Mouse (Mus musculus) neural tube, embryonic 15.5 days (tissue): Measurements from ENCODE around the gene Wrnip1. TPM values are rescaled to one million over a fixed set of nuclear protein-coding genes. Genes with fewer than 3 reads are reported as not detected.

Experiments
- ATAC-seq: fragments of 200-750 bp; cut with Nextera tagmentation; 2 replicates; pipeline ENCODE4 v1.8.0; 2017; ENCODE audit warnings: mild to moderate bottlenecking, moderate TSS enrichment, moderate library complexity; ENCODE audit not compliant: low FRiP score
- H3K27ac ChIP-seq: fragments of 300-500 bp; sonication (generic); replicated peaks from 2 replicates; pipeline ENCODE4 v1.5.1; 2015; ENCODE audit warnings: mild to moderate bottlenecking, inconsistent platforms
- H3K27me3 ChIP-seq: fragments of 300-500 bp; sonication (generic); replicated peaks from 2 replicates; pipeline ENCODE4 v1.6.1; 2015; ENCODE audit warnings: inconsistent platforms
- H3K36me3 ChIP-seq: fragments of 300-500 bp; sonication (generic); 2 replicates; pipeline ENCODE4 v1.6.1; 2015; ENCODE audit warnings: inconsistent platforms
- H3K4me1 ChIP-seq: fragments of 300-500 bp; sonication (generic); 2 replicates; pipeline ENCODE4 v1.6.1; 2015; ENCODE audit warnings: inconsistent platforms
- H3K4me2 ChIP-seq: fragments of 300-500 bp; sonication (generic); 2 replicates; pipeline ENCODE4 v1.6.1; 2015; ENCODE audit warnings: inconsistent platforms, mild to moderate bottlenecking, moderate library complexity
- H3K4me3 ChIP-seq: fragments of 300-500 bp; sonication (generic); replicated peaks from 2 replicates; pipeline ENCODE4 v1.5.1; 2015; ENCODE audit warnings: mild to moderate bottlenecking, inconsistent platforms
- H3K9ac ChIP-seq: fragments of 300-500 bp; sonication (generic); replicated peaks from 2 replicates; pipeline ENCODE4 v1.6.1; 2015; ENCODE audit warnings: mild to moderate bottlenecking, inconsistent platforms
- H3K9me3 ChIP-seq: fragments of 300-500 bp; sonication (generic); replicated peaks from 2 replicates; pipeline ENCODE4 v1.6.1; 2016; ENCODE audit warnings: inconsistent platforms
- WGBS: fragments of 180-500 bp; shearing (Covaris S2); methylation state at CpG from one replicate; pipeline ENCODE4 v1.1.7; 2015; ENCODE audit warnings: mixed read lengths; 5-methylcytosine and 5-hydroxymethylcytosine counted together
- polyA plus RNA-seq: library from polyadenylated mRNA; unstranded; fragments of >200 nt; fragmentation: Nextera tagmentation; extraction: Ambion mirVana; gene quantifications from 2 replicates; pipeline ENCODE4 v1.2.1, GENCODE M21; 2015

Gene Wrnip1
- polyA plus RNA-seq, result 35.8 and 42.8 TPM in 2 replicates

DNA sequence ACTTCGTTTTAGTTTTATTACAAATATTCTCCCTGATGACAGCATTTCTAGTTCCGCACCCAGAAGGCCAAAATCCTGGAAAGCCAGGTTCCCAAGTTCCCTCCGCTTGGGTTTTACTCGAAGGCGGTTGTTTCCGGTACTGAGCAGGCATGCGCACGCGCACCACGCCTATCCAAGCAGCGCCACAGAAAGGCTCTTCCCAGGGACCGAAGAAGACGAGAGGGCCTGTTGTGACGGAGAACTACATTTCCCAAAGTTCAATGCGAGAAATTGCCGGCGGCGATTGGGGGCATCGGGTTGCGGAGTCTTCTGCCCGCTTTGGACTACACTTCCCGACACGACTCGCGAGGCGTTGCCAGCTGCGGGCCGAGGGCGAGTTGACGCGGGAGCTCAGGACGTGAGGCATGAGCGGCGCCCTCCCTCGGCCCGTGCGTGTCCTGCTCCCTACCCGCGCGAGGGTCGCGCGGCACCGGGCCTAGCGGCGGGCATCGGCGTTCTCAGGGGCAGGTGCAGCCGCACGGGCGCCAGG, at the start of gene Wrnip1:
Wrnip1 (plus strand) TSS at position 346 of the 529 bp plus-strand sequence.
- H3K4me2 ChIP-seq, result peak within 1 kb of the TSS; percentile 78
- no peaks in the 10 kb centered on the region for H3K27me3 ChIP-seq
- WGBS, result 1% methylated on average over 41 of the region's 51 CpGs
- peak; percentile 99 for ATAC-seq
- peaks cover 6% of the 10 kb centered on the region for H3K36me3 ChIP-seq
- H3K4me3 ChIP-seq, result peak within 1 kb of the TSS; percentile 69
- H3K9ac ChIP-seq, result peak within 1 kb of the TSS; percentile 87
- no peaks in the 10 kb centered on the region for H3K9me3 ChIP-seq
- H3K4me1 ChIP-seq, result peaks cover 30% of the 10 kb centered on the region
- H3K27ac ChIP-seq, result peak within 1 kb of the TSS; percentile 88

DNA sequence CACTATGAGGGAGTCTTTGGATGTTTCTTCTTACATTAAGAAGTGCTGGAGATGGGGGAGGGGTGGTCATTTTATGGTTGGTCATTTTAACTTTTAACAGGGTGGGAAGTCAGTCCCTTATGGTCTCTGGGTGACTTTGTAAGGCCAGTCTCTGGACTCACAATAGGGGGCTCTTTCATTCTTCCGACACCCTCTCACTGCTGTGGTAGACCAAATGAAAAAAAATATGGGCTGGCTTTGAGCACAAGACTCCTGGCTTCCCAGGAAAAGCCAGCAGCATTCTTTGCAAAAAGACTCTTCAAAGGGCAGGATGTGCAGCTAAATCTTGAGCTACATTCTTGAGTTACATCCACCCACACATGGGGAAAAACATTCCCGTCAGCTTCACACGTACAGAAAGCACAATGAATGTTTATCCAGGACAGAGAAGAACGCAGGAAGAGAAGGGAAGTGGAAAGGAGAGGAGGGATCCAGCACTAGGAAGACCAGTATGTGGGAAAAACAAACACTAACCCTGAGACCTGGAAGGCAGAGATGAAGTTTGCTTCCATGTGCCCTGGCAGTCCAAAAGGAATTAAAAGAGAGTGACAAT, 49.7 kb upstream of the Wrnip1 start:
- Histone ChIP-seq H3K4me1 (no peaks in the 10 kb centered on the region), H3K27ac (no peak overlapping the region), H3K9ac (no peak overlapping the region), H3K36me3 (no peaks in the 10 kb centered on the region), H3K4me2 (no peak overlapping the region), H3K27me3 (no peaks in the 10 kb centered on the region), H3K4me3 (no peak overlapping the region), H3K9me3 (no peaks in the 10 kb centered on the region)
- ATAC-seq, result no peak
- 45% methylated on average over 4 of the region's 4 CpGs for WGBS

DNA sequence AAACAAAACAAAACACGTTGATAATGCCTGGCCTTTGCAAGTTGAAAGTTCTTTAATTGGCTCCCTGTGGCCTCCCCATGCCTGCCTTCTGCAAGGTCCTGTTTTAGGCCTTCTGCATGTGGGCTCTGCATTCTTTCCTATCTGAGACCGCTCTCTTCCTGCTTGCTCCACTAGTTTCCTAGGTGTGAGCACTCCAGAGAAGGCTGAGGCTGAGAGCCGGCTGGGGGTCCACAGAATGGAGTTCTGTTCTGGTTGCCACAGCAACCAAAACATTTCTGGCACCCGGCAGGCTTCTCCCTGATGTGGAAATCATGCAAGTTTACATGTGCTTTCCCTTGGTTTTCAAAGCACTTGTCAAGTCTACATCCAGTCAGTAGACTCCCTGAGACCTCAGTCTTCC, 42.8 kb upstream of the Wrnip1 start:
- Histone ChIP-seq H3K4me1 (peaks cover 4% of the 10 kb centered on the region; the same call in 1 of the 2 replicates), H3K4me2 (no peak overlapping the region), H3K9me3 (no peaks in the 10 kb centered on the region), H3K36me3 (no peaks in the 10 kb centered on the region), H3K9ac (no peak overlapping the region), H3K27me3 (no peaks in the 10 kb centered on the region), H3K27ac (no peak overlapping the region), H3K4me3 (no peak overlapping the region)
- 17% methylated on average over 4 of the region's 4 CpGs for whole genome bisulfite sequencing
- ATAC-seq, result peak; percentile 63

DNA sequence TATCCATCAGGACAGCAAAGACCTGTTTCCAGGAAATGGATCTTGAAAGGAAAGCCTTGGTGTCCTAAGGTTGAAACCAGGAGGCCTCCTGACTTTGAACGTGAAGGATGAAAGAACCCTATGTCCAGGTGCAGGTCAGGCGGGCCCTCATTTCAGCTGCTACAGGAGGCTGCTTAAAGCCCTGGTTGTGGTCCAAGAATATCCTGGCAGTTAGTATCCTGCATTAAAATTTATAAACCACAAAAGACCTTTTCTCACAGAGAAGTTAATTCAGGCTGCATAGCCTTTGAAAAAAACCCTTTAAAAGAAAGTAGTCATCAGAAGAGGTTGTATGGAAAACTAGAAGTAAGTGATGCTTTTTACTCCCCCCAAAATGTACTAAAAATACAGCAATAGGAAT, 41.0 kb upstream of the Wrnip1 start:
- no peaks in the 10 kb centered on the region for H3K9me3 ChIP-seq
- H3K4me3 ChIP-seq, result no peak overlapping the region
- 87% methylated on average over 2 of the region's 2 CpGs for WGBS
- H3K9ac ChIP-seq, result no peak overlapping the region
- no peak overlapping the region for H3K4me2 ChIP-seq
- H3K27ac ChIP-seq, result no peak overlapping the region
- H3K27me3 ChIP-seq, result no peaks in the 10 kb centered on the region
- no peak for ATAC-seq
- no peaks in the 10 kb centered on the region for H3K36me3 ChIP-seq
- H3K4me1 ChIP-seq, result peaks cover 4% of the 10 kb centered on the region; the same call in 1 of the 2 replicates

DNA sequence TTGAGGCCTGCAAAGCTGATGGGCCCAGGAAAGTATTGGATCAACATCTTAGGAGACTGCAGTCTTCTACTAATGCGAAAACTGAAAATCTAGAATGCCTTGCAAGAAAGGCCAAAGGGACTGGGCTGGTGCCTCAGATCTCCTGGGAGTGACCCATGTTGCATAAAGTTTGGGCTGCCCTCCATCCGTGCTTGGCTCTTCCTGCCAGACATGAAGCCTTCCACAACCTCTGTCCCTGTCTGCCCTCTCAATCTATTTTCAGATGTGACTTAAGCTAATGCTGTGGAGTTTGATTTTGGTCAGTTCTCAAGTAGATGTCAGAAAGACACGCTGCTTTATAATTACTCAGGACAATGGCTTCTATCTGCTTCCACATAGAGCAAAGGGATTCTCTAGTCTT, 38.7 kb upstream of the Wrnip1 start:
- no peak for ATAC-seq
- Histone ChIP-seq H3K27ac (no peak overlapping the region), H3K9me3 (no peaks in the 10 kb centered on the region)

DNA sequence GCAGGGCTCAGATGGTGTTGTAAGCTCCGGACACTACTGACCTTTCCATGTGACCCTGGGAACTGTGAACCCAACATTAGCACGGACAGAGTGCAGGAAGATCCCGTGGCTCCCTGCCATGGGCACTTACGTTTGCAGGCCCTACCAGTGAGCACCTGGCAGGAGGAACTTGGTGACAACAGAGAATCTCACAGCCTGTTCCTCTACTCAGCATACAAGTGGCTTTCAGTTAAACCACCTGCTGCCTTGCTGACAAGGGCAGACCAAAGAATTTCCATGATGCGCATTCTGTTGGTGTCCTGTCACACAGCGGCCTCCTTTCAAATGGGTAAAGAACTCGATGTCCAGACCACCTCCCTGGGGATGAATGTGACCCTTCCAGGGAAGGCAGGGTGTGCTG, 37.4 kb upstream of the Wrnip1 start:
- no peaks in the 10 kb centered on the region for H3K36me3 ChIP-seq
- H3K4me2 ChIP-seq, result no peak overlapping the region
- no peak overlapping the region for H3K27ac ChIP-seq
- ATAC-seq, result no peak
- no peak overlapping the region for H3K4me3 ChIP-seq
- no peak overlapping the region for H3K9ac ChIP-seq
- no peaks in the 10 kb centered on the region for H3K27me3 ChIP-seq
- no peaks in the 10 kb centered on the region for H3K9me3 ChIP-seq
- WGBS, result 40% methylated on average over 7 of the region's 7 CpGs
- no peaks in the 10 kb centered on the region for H3K4me1 ChIP-seq

More for the DNA sequence above, 38.7 kb upstream of the Wrnip1 start:
- H3K9ac ChIP-seq, result no peak overlapping the region
- no peak overlapping the region for H3K4me3 ChIP-seq
- no peaks in the 10 kb centered on the region for H3K36me3 ChIP-seq
- no peak overlapping the region for H3K4me2 ChIP-seq
- peaks cover 4% of the 10 kb centered on the region; the same call in 1 of the 2 replicates for H3K4me1 ChIP-seq
- WGBS, result 82% methylated on average over 3 of the region's 3 CpGs
- H3K27me3 ChIP-seq, result no peaks in the 10 kb centered on the region

DNA sequence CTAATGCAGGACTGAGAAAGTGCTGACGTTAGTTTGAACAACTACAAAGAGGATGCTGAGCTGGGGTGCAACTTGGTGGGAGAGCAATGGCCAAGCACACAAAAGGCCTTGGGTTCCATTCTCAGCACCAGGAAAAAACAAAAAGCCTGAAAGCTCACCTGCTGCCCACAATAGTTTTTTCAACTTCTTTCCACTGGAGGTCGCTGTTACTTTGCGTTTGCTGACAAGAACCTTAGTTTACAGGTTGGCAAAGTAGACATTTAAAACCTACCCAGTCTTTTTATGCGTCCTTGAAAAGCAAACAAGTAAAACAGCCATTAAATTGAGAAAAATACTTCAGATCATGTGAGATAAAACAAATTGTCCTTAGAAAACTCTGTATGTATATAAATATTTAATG, 33.7 kb upstream of the Wrnip1 start:
- no peak overlapping the region for H3K4me3 ChIP-seq
- H3K27ac ChIP-seq, result no peak overlapping the region
- H3K27me3 ChIP-seq, result no peaks in the 10 kb centered on the region
- H3K36me3 ChIP-seq, result no peaks in the 10 kb centered on the region
- no peaks in the 10 kb centered on the region for H3K9me3 ChIP-seq
- ATAC-seq, result no peak
- WGBS, result 11% methylated on average over 4 of the region's 4 CpGs
- H3K4me1 ChIP-seq, result no peaks in the 10 kb centered on the region
- H3K4me2 ChIP-seq, result no peak overlapping the region
- H3K9ac ChIP-seq, result no peak overlapping the region

DNA sequence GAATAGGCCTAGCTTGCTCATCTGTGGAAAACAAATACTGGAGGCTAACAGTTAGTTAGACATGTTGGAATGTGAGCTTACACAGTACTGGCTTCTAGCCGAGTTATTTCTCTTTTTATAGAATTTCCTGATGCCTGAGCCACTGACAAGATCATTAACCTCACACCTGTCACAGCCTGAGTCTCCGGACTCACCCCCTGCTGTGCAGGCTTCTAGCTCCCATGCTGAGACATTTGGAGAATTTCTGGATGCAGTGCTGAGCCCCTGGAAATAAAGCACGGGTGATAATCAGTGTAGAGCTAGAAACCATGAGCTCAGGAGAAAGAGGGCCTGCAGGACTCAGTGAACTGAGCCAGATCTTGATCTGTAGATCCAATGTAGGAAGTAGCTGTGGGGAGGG, 31.9 kb upstream of the Wrnip1 start:
- 28% methylated on average over 3 of the region's 3 CpGs for WGBS
- H3K36me3 ChIP-seq, result no peaks in the 10 kb centered on the region
- H3K27ac ChIP-seq, result no peak overlapping the region
- no peak overlapping the region for H3K4me3 ChIP-seq
- H3K9me3 ChIP-seq, result no peaks in the 10 kb centered on the region
- ATAC-seq, result no peak
- H3K4me1 ChIP-seq, result no peaks in the 10 kb centered on the region
- no peak overlapping the region for H3K9ac ChIP-seq
- H3K4me2 ChIP-seq, result no peak overlapping the region
- H3K27me3 ChIP-seq, result no peaks in the 10 kb centered on the region

DNA sequence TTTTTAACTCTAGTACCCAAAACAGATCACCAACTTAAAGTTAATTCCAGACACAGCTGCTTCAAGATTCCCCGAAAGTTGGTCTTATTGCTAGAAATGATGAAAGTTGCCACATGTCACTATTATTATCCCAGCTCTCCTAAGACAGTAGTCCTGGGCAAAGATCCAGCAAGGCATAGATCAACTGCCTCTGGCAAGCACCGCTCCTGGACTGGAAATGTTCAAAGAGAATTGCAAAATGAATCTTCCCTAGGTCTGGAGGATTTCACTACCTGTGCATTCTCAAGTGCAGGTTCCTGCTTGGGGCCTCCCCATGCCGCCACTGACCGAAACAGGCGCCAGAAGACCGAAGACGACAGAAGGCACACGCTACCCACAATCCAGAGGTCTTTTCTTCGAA, 25.9 kb upstream of the Wrnip1 start:
- 90% methylated on average over 9 of the region's 9 CpGs for WGBS
- Histone ChIP-seq H3K4me3 (no peak overlapping the region), H3K4me2 (no peak overlapping the region), H3K27ac (no peak overlapping the region), H3K9ac (no peak overlapping the region), H3K27me3 (no peaks in the 10 kb centered on the region), H3K9me3 (no peaks in the 10 kb centered on the region), H3K4me1 (no peaks in the 10 kb centered on the region), H3K36me3 (no peaks in the 10 kb centered on the region)
- no peak for ATAC-seq

DNA sequence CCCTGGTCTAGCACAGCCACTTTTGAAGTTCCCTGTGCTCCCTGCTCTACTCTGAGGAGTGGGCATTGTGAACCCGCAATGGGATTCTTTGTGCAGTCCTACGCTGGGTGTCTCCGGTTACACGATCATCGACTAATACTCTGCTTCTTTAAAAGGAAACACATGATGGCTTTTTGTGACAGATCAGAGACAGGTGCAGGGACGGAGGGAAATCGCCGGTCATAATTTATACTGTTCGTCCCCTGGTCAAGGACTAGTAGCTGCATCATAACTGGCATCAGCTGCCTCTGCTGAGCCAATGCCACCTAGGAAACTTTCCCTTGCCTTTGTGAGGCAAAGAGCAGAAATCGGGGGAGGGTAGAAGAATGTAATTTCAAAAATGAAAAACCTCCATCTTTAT, 25.5 kb upstream of the Wrnip1 start:
- H3K27ac ChIP-seq, result no peak overlapping the region
- H3K4me3 ChIP-seq, result no peak overlapping the region
- H3K9ac ChIP-seq, result no peak overlapping the region
- ATAC-seq, result no peak
- no peaks in the 10 kb centered on the region for H3K36me3 ChIP-seq
- WGBS, result 92% methylated on average over 10 of the region's 10 CpGs
- H3K4me2 ChIP-seq, result no peak overlapping the region
- no peaks in the 10 kb centered on the region for H3K9me3 ChIP-seq
- H3K27me3 ChIP-seq, result no peaks in the 10 kb centered on the region
- H3K4me1 ChIP-seq, result no peaks in the 10 kb centered on the region

DNA sequence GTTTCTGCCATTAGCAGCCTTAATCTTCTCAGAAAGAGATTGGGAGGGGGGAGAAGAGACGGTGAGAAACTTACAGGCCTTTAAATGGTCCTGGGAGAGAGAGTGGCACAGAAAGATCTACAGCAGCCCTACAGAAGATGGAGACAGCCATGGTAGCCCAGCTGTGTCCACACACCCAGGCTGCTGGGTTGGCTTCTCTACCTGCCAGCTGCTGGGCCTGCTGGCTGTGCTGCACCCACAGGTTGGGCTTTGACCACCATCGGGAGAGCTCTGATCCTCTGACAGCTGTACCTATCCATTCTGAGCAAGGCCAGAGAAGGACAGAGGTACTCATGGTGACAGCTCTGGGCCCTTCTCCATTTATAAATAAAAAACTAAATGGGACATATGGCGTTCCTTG, 23.0 kb upstream of the Wrnip1 start:
- Histone ChIP-seq H3K27ac (no peak overlapping the region), H3K36me3 (no peaks in the 10 kb centered on the region), H3K9ac (no peak overlapping the region), H3K4me1 (no peaks in the 10 kb centered on the region), H3K4me2 (no peak overlapping the region), H3K9me3 (no peaks in the 10 kb centered on the region), H3K4me3 (no peak overlapping the region), H3K27me3 (no peaks in the 10 kb centered on the region)
- ATAC-seq, result no peak
- WGBS, result 70% methylated on average over 3 of the region's 3 CpGs

DNA sequence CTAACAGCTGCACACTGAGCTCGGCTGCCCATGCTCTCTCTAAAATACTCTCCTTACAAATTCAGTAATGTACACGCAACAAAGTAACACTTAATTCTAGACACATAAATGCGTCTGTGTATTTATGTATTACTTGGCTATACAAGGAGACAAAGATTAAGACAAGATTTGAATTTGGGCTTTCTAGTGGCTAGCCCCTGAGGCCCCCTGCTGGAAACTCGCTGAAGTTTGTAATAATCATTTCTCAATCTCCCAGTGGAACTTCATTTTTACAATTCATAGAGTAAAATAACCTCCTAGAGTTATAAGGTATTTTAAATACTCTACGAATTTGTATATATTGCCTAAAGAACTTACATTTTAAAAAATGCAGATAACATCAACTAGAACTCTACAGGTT, 18.8 kb upstream of the Wrnip1 start:
- Histone ChIP-seq H3K4me3 (no peak overlapping the region), H3K9ac (no peak overlapping the region), H3K4me2 (no peak overlapping the region), H3K9me3 (no peaks in the 10 kb centered on the region), H3K27ac (no peak overlapping the region), H3K27me3 (no peaks in the 10 kb centered on the region), H3K36me3 (no peaks in the 10 kb centered on the region), H3K4me1 (no peaks in the 10 kb centered on the region)
- 71% methylated on average over 5 of the region's 5 CpGs for WGBS
- ATAC-seq, result no peak
